Mouse (Mus musculus) liver, embryonic 11.5 days (tissue): ENCODE measurements around the gene Kcnj5. TPM values are rescaled to one million over a fixed set of nuclear protein-coding genes. Genes with fewer than 3 reads are reported as not detected.

Experiments used
- ATAC-seq: fragments of 200-750 bp; cut with Nextera tagmentation; replicated peaks from 2 replicates; pipeline ENCODE4 v1.8.0; 2017; ENCODE audit warnings: moderate number of reproducible peaks, mild to moderate bottlenecking, moderate TSS enrichment, moderate library complexity; ENCODE audit not compliant: low FRiP score
- DNase-seq: peaks from one replicate; pipeline ENCODE4 v3.0.0-alpha.2; 2017; ENCODE audit warnings: low spot score
- H3K27ac ChIP-seq: fragments of 300-500 bp; sonication (generic); 2 replicates; pipeline ENCODE4 v1.5.1; 2014; ENCODE audit warnings: mild to moderate bottlenecking, low read depth, low read length, control low read depth
- H3K27me3 ChIP-seq: fragments of 300-500 bp; sonication (generic); replicated peaks from 2 replicates; pipeline ENCODE4 v1.6.1; 2014; ENCODE audit warnings: low read length, mixed read lengths; ENCODE audit not compliant: control insufficient read depth, insufficient read depth
- H3K36me3 ChIP-seq: fragments of 300-500 bp; sonication (generic); 2 replicates; pipeline ENCODE4 v1.6.1; 2014; ENCODE audit warnings: mild to moderate bottlenecking, low read length, moderate library complexity, mixed read lengths; ENCODE audit not compliant: control insufficient read depth, insufficient read depth
- H3K4me1 ChIP-seq: fragments of 300-500 bp; sonication (generic); replicated peaks from 2 replicates; pipeline ENCODE4 v1.6.1; 2014; ENCODE audit warnings: low read length, mixed read lengths; ENCODE audit not compliant: control insufficient read depth, insufficient read depth
- H3K4me2 ChIP-seq: fragments of 300-500 bp; sonication (generic); 2 replicates; pipeline ENCODE4 v1.6.1; 2014; ENCODE audit warnings: mild to moderate bottlenecking, control low read depth, moderate library complexity
- H3K4me3 ChIP-seq: fragments of 300-500 bp; sonication (generic); 2 replicates; pipeline ENCODE4 v1.5.1; 2014; ENCODE audit warnings: low read depth, low read length, control low read depth
- H3K9ac ChIP-seq: fragments of 300-500 bp; sonication (generic); 2 replicates; pipeline ENCODE4 v1.6.1; 2014; ENCODE audit warnings: low read depth, low read length, control low read depth
- H3K9me3 ChIP-seq: fragments of 300-500 bp; sonication (generic); 2 replicates; pipeline ENCODE4 v1.6.1; 2016; ENCODE audit warnings: low read length, inconsistent platforms, mixed read lengths; ENCODE audit not compliant: control insufficient read depth
- WGBS: fragments of 180-500 bp; shearing (Covaris S2); extraction: QIAGEN DNeasy Blood & Tissue Kit; methylation state at CpG from one replicate; pipeline ENCODE4 v1.1.7; 2014; 5-methylcytosine and 5-hydroxymethylcytosine counted together
- polyA plus RNA-seq: library from polyadenylated mRNA; unstranded; fragments of >200 nt; fragmentation: Nextera tagmentation; extraction: Ambion mirVana; gene quantifications from 2 replicates; pipeline ENCODE4 v1.2.1, GENCODE M21; 2014

Gene Kcnj5
- polyA plus RNA-seq, 1 experiment from 2014 or later: 3.7 TPM

GRCm38 (mm10) chr9:32340831-32341230 lies 3.3 kb downstream of the Kcnj5 start:
- WGBS: 16% methylated on average over 5 of the region's 5 CpGs
- H3K27ac ChIP-seq: no peak overlapping the region

DNA sequence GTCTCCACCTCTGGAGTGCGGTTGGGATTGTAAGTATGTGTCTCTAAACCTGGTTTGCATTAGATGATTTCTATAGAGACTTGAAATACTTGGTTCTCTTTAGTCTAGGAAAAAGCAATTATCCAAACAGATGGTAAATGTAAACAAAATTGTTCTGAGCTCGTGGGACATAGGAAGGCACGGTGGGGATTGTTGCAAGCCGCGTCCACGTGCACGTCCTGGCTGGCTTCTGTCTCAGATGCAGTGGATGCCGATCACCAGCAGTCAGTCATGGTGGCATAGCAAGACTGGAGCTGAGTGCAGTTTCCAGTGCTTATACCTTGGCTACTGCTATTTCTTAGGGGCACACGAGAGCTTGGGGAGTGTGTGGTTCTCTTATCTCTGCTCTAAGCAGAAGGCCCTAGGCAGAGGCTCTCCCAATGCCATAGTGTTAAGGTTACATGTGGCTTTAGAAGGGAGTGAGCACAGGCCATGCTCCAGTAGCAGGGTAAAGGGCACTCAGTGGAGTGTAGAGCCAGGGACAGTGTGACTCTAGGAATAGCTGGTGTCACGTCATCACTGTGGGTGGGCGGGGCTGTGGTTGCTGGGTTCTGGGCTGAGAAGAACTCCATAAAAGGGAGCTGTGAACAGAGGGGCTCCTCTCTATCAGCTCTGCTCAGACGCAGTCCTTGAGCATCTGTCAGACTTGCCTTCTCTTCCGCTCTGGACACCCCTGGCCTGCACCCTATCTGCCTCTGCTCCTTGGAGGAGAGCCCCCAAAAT lies 8.6 kb downstream of the Kcnj5 start:
- peak; percentile 82 for ATAC-seq
- Histone ChIP-seq H3K9ac (no peak overlapping the region), H3K4me1 (peaks cover 5% of the 10 kb centered on the region; the same call in 1 of the 2 replicates), H3K27me3 (no peaks in the 10 kb centered on the region), H3K9me3 (no peaks in the 10 kb centered on the region), H3K27ac (no peak overlapping the region), H3K4me3 (no peak overlapping the region), H3K4me2 (no peak overlapping the region), H3K36me3 (no peaks in the 10 kb centered on the region)
- no peak for DNase-seq
- WGBS: 68% methylated on average over 13 of the region's 13 CpGs

More at GRCm38 (mm10) chr9:32340831-32341230, 3.3 kb downstream of the Kcnj5 start:
- H3K27me3 ChIP-seq: peaks cover 39% of the 10 kb centered on the region
- DNase-seq: no peak
- no peak overlapping the region for H3K9ac ChIP-seq
- peak; percentile 51 for ATAC-seq
- peaks cover 15% of the 10 kb centered on the region for H3K4me1 ChIP-seq
- H3K9me3 ChIP-seq: no peaks in the 10 kb centered on the region
- H3K4me2 ChIP-seq: peak overlapping the region; percentile 19
- H3K36me3 ChIP-seq: no peaks in the 10 kb centered on the region
- no peak overlapping the region for H3K4me3 ChIP-seq

GRCm38 (mm10) chr9:32331162-32331561 lies 13.0 kb downstream of the Kcnj5 start:
- ATAC-seq: no peak

DNA sequence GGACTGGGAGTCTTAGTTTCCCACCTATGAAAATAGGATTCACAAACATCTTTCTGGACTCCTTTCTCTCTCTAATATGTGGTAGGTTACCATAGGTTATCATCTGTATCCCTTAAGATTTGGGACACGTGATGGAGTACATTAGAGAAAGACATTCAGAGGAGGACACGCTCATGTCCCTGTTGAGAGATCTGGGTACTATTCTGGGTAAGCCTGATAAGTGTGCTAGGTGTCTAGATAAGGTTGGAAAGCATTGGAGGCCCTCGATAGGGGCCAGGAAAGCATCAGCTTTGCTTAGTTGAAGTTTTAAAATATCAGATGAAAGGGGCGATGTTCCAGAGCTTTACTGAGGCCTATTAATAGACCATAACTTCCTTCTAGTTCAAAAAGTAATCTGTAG lies 15.4 kb downstream of the Kcnj5 start:
- Histone ChIP-seq H3K9me3 (no peaks in the 10 kb centered on the region), H3K4me1 (no peaks in the 10 kb centered on the region), H3K9ac (no peak overlapping the region), H3K27ac (no peak overlapping the region), H3K27me3 (no peaks in the 10 kb centered on the region), H3K4me3 (no peak overlapping the region), H3K4me2 (no peak overlapping the region), H3K36me3 (no peaks in the 10 kb centered on the region)
- peak; percentile 36 for ATAC-seq
- WGBS: 63% methylated on average over 4 of the region's 4 CpGs
- no peak for DNase-seq

More at GRCm38 (mm10) chr9:32331162-32331561, 13.0 kb downstream of the Kcnj5 start:
- Histone ChIP-seq H3K4me1 (peaks cover 5% of the 10 kb centered on the region; the same call in 1 of the 2 replicates), H3K36me3 (no peaks in the 10 kb centered on the region), H3K27ac (no peak overlapping the region), H3K9ac (no peak overlapping the region), H3K4me3 (no peak overlapping the region), H3K4me2 (no peak overlapping the region), H3K9me3 (no peaks in the 10 kb centered on the region), H3K27me3 (no peaks in the 10 kb centered on the region)
- WGBS: 77% methylated on average over 5 of the region's 5 CpGs
- no peak for DNase-seq

DNA sequence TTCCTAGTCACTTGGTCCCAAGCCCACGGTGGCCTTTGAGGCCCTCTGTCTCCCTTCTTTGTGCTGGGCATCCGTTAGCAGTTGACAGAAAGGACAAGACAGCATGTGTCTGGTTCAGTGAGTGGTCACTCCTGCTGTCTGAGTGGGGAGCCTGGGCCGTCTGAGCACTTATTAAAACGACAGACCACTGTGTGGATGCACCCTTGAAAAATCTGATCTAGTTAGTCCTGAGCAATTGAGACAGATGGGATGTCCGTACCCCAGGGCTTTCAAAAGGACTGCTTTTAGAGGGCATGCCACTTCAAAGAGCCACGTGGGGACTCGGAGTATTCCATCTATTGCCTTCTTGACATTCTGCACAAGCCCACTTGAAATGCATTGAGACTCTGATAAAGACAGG lies 20.5 kb downstream of the Kcnj5 start:
- H3K4me2 ChIP-seq: no peak overlapping the region
- H3K27ac ChIP-seq: no peak overlapping the region

DNA sequence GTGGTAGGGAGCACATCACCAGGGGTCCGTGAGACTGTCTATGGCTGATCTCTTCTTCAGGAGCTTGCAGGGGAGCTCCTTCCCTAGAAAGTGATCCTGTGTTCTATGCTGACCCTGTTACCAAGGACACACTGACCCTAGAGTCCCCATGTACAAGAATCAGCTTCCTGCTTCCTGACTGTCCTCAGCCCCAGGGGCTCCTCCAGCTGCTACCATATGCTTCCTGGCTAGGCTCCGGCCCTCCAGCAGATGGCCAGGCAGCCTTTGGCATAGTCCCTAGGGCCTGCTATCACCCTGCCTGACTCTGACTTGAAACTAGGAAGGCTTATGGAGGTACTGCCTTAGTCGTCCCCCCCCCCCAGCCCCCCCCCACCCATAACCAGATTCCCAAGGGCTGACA lies 24.0 kb downstream of the Kcnj5 start:
- 52% methylated on average over 3 of the region's 3 CpGs for WGBS
- no peak overlapping the region for H3K4me3 ChIP-seq
- H3K36me3 ChIP-seq: no peaks in the 10 kb centered on the region
- no peak overlapping the region for H3K9ac ChIP-seq
- ATAC-seq (no peak; the same call in 1 of the 2 replicates), DNase-seq (no peak)
- H3K27me3 ChIP-seq: no peaks in the 10 kb centered on the region
- no peaks in the 10 kb centered on the region for H3K9me3 ChIP-seq
- no peak overlapping the region for H3K27ac ChIP-seq
- H3K4me1 ChIP-seq: no peaks in the 10 kb centered on the region
- H3K4me2 ChIP-seq: no peak overlapping the region

More for the DNA sequence above, 20.5 kb downstream of the Kcnj5 start:
- 69% methylated on average over 7 of the region's 7 CpGs for WGBS
- Histone ChIP-seq H3K4me1 (no peaks in the 10 kb centered on the region), H3K36me3 (no peaks in the 10 kb centered on the region), H3K27me3 (no peaks in the 10 kb centered on the region), H3K4me3 (no peak overlapping the region), H3K9ac (no peak overlapping the region), H3K9me3 (no peaks in the 10 kb centered on the region)
- no peak for ATAC-seq
- DNase-seq: no peak

GRCm38 (mm10) chr9:32315999-32316398 lies 28.2 kb downstream of the Kcnj5 start:
- DNase-seq (no peak), ATAC-seq (no peak)
- H3K9ac ChIP-seq: no peak overlapping the region
- no peak overlapping the region for H3K4me3 ChIP-seq
- WGBS: 84% methylated on average over 3 of the region's 3 CpGs
- H3K27me3 ChIP-seq: no peaks in the 10 kb centered on the region
- H3K36me3 ChIP-seq: no peaks in the 10 kb centered on the region
- H3K4me2 ChIP-seq: no peak overlapping the region
- no peak overlapping the region for H3K27ac ChIP-seq
- H3K9me3 ChIP-seq: no peaks in the 10 kb centered on the region
- H3K4me1 ChIP-seq: no peaks in the 10 kb centered on the region; the same call in 1 of the 2 replicates

GRCm38 (mm10) chr9:32314071-32314470 lies 30.1 kb downstream of the Kcnj5 start:
- Histone ChIP-seq H3K4me3 (no peak overlapping the region), H3K27ac (no peak overlapping the region), H3K4me1 (no peaks in the 10 kb centered on the region; the same call in 1 of the 2 replicates), H3K36me3 (no peaks in the 10 kb centered on the region), H3K27me3 (no peaks in the 10 kb centered on the region), H3K9me3 (no peaks in the 10 kb centered on the region), H3K4me2 (no peak overlapping the region), H3K9ac (no peak overlapping the region)
- WGBS: 52% methylated on average over 3 of the region's 3 CpGs
- DNase-seq (no peak), ATAC-seq (no peak)

DNA sequence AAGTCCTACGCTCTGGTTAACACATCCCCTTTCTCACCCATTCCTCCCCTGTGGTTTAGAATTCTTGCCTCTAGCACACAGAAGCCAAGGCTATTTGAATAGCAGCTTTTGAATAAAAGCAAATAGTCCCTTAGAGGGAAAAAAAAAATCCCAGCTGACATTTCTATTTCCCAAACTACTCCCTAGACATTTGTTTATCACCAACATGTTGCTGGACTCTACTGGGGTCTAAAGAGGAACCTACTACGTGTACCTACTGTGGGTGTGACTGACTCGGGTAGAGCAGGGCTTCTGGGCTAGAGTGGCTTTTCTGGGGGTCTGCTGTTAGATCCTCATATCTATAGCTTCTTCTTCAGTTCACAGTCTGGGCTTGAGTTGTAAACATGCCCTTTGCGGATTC lies 31.9 kb downstream of the Kcnj5 start:
- Histone ChIP-seq H3K9me3 (no peaks in the 10 kb centered on the region), H3K36me3 (no peaks in the 10 kb centered on the region), H3K9ac (no peak overlapping the region), H3K27ac (no peak overlapping the region), H3K4me1 (no peaks in the 10 kb centered on the region; the same call in 1 of the 2 replicates), H3K27me3 (no peaks in the 10 kb centered on the region), H3K4me3 (no peak overlapping the region), H3K4me2 (no peak overlapping the region)
- DNase-seq (no peak), ATAC-seq (no peak)
- 57% methylated on average over 4 of the region's 4 CpGs for WGBS
